ENCODE assay signal across 8 mouse cellular contexts in the genomic region with DNA sequence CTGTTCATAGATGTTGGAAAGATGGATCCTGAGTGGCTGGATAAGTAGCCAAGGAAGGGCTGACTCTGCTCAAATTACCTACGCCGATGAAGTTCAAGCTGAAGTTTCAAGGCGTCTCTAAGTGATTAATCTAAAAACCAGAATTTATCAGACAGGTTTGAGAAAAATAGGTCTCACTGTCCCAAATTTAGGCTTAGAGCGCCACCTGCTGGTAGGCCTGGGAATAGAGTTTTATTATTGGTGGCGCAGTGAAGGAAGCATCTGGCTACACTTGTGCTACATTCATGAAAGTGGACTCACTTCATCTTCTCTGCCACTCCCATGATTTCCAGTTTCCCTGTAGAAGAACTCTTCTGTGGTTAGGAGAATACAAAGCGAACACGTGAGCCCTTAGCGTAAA.
A peak's percentile ranks its signal among the peaks of the same experiment; 100 is the strongest.
DNase-seq lines count a peak whose midpoint lies in the region; ATAC-seq and TF ChIP-seq lines count a peak whose summit lies in the region.

No protein-coding gene starts in this region.

- TF ChIP-seq EP300 in heart, postnatal 0 days (IDR thresholded peaks at IDR 0.05; ENCODE audit: low read depth), result no peak

- H3K4me1 ChIP-seq in heart, postnatal 0 days (ENCODE audit: control insufficient read depth, insufficient read depth), result no peaks in the 10 kb centered on the region
- no peaks in the 10 kb centered on the region for H3K4me1 ChIP-seq in heart, embryonic 10.5 days

- no peak for ATAC-seq in heart, postnatal 0 days (ENCODE audit: insufficient read depth, low read depth)

- no peak overlapping the region for H3K4me2 ChIP-seq in heart, postnatal 0 days (ENCODE audit: low read depth, low read length)

- no peaks in the 10 kb centered on the region for H3K9me3 ChIP-seq in heart, postnatal 0 days (replicated peaks; ENCODE audit: control insufficient read depth, low read length)
- H3K9me3 ChIP-seq in heart, embryonic 10.5 days, result no peaks in the 10 kb centered on the region

- no peak overlapping the region for H3K4me3 ChIP-seq in heart, postnatal 0 days (ENCODE audit: low read depth, low read length)
- no peak overlapping the region for H3K4me3 ChIP-seq in heart, embryonic 10.5 days

- peak; percentile 92 for TF ChIP-seq CTCF in heart, postnatal 0 days (IDR thresholded peaks at IDR 0.05; ENCODE audit: low read depth)

- 0 out of 2 replicates have a peak, but pooled peaks cover 2% of the 10 kb centered on the region for H3K27me3 ChIP-seq in heart, postnatal 0 days (ENCODE audit: control insufficient read depth, insufficient read depth, low read length)
- H3K27me3 ChIP-seq in heart, embryonic 10.5 days (ENCODE audit: insufficient read depth, poor library complexity, severe bottlenecking), result peaks cover 10% of the 10 kb centered on the region

- intact Hi-C loops in heart, postnatal 25 days (cut with DNase I), result loop anchor here (1.0 to 5.0 kb wide), 4 partner anchors 191 to 421 kb away; no protein-coding TSS in a partner anchor

- H3K27ac ChIP-seq in heart, postnatal 0 days (ENCODE audit: low read depth), result no peak overlapping the region
- H3K27ac ChIP-seq in heart, embryonic 10.5 days, result no peak overlapping the region

- no peaks in the 10 kb centered on the region for H3K36me3 ChIP-seq in heart, postnatal 0 days (replicated peaks; ENCODE audit: control insufficient read depth, insufficient read depth, low read length)
- no peaks in the 10 kb centered on the region for H3K36me3 ChIP-seq in heart, embryonic 10.5 days

- H3K9ac ChIP-seq in heart, postnatal 0 days (replicated peaks; ENCODE audit: low read depth, low read length), result no peak overlapping the region

- peak; percentile 44 for DNase-seq in heart, postnatal 0 days (ENCODE audit: low spot score)
- DNase-seq in heart, embryonic 10.5 days (ENCODE audit: low spot score), result no peak
- peak; percentile 80 for DNase-seq in adrenal gland, postnatal 25 days
- DNase-seq in embryo, embryonic 11.5 days (ENCODE audit: low read depth, low spot score), result peak; percentile 75
- peak; percentile 8 for DNase-seq in heart, postnatal 25 days (ENCODE audit: low spot score)
- DNase-seq in left cerebral cortex, adult 18-20 months (ENCODE audit: low spot score in 2 of 2), result peak; percentile 81 to 87
- peak; percentile 52 for DNase-seq in naive thymus-derived CD4-positive, alpha-beta T cell, adult 2 months (ENCODE audit: low read depth)
- DNase-seq in thymus, postnatal 14 days, result peak; percentile 40

- WGBS in heart, postnatal 0 days, result 12% methylated on average over 8 of the region's 8 CpGs
- WGBS in heart, embryonic 10.5 days, result 14% methylated on average over 8 of the region's 8 CpGs
